Mouse (Mus musculus) myocyte (in vitro differentiated cells): Measurements from ENCODE around the gene Crcp. TPM values are rescaled to one million over a fixed set of nuclear protein-coding genes. Genes with fewer than 3 reads are reported as not detected.
"Not testable (repeated sequence)": the region's sequence is repeated elsewhere in the genome, so short reads cannot be mapped to it uniquely, and the experiment has no call there.

Experiments used
- H3K27me3 ChIP-seq: one replicate; pipeline ENCODE4 v1.6.1; 2011; ENCODE audit not compliant: control insufficient read depth, insufficient read depth, insufficient read length
- H3K36me3 ChIP-seq: one replicate; pipeline ENCODE4 v1.6.1; 2011; ENCODE audit not compliant: control insufficient read depth, insufficient read depth
- H3K4me2 ChIP-seq: one replicate; pipeline ENCODE4 v1.6.1; 2011; ENCODE audit warnings: low read depth, control low read depth
- H3K4me3 ChIP-seq: one replicate; pipeline ENCODE4 v1.5.1; 2011; ENCODE audit warnings: mild to moderate bottlenecking, control low read depth, moderate library complexity
- H3K79me2 ChIP-seq: one replicate; pipeline ENCODE4 v1.6.1; 2011; ENCODE audit not compliant: control insufficient read depth, insufficient read depth
- H3ac ChIP-seq: one replicate; pipeline ENCODE4 v1.6.1; 2011; ENCODE audit not compliant: control insufficient read depth, insufficient read length
- CEBPB ChIP-seq: IDR thresholded peaks from 2 replicates; pipeline ENCODE4 v1.6.1; 2011; ENCODE audit warnings: mild to moderate bottlenecking, moderate library complexity; ENCODE audit not compliant: poor library complexity, insufficient read depth, severe bottlenecking
- E2F4 ChIP-seq: IDR thresholded peaks from one replicate; pipeline ENCODE4 v1.6.1; 2011; ENCODE audit warnings: mild to moderate bottlenecking, control low read depth, moderate library complexity; ENCODE audit not compliant: insufficient read depth
- MAX ChIP-seq: IDR thresholded peaks from one replicate; pipeline ENCODE4 v1.6.1; 2011; ENCODE audit warnings: low read depth, mild to moderate bottlenecking, control low read depth
- MYOD1 ChIP-seq, 3 experiments: IDR thresholded peaks; one replicate each; pipeline ENCODE4 v1.6.1; 2011; ENCODE audit warnings: control low read depth in 2 of 3, low read depth in 2 of 3, mild to moderate bottlenecking in 2 of 3, moderate library complexity in 1 of 3; ENCODE audit not compliant: insufficient read length in 2 of 3, control insufficient read depth in 1 of 3
- MYOG ChIP-seq, 3 experiments: IDR thresholded peaks; one replicate each; pipeline ENCODE4 v1.6.1; 2011; ENCODE audit warnings: control low read depth in 2 of 3, low read depth in 2 of 3, mild to moderate bottlenecking in 2 of 3; ENCODE audit not compliant: insufficient read length in 2 of 3, control insufficient read depth in 1 of 3, insufficient read depth in 1 of 3
- POLR2A ChIP-seq: IDR thresholded peaks from one replicate; pipeline ENCODE4 v1.6.1; 2011; ENCODE audit warnings: low read depth, mild to moderate bottlenecking, control low read depth, moderate library complexity; ENCODE audit not compliant: insufficient read length
- POLR2AphosphoS2 ChIP-seq: IDR thresholded peaks from one replicate; pipeline ENCODE4 v1.6.1; 2011; ENCODE audit warnings: low read depth, control low read depth; ENCODE audit not compliant: insufficient read length
- REST ChIP-seq: IDR thresholded peaks from one replicate; pipeline ENCODE4 v1.6.1; 2011; ENCODE audit warnings: mild to moderate bottlenecking, control low read depth, moderate library complexity; ENCODE audit not compliant: insufficient read depth, insufficient read length
- SRF ChIP-seq: IDR thresholded peaks from one replicate; pipeline ENCODE4 v1.6.1; 2011; ENCODE audit warnings: low read depth; ENCODE audit not compliant: control insufficient read depth, insufficient read length
- TCF12 ChIP-seq: IDR thresholded peaks from one replicate; pipeline ENCODE4 v1.6.1; 2011; ENCODE audit warnings: mild to moderate bottlenecking, control low read depth; ENCODE audit not compliant: poor library complexity, insufficient read depth, severe bottlenecking
- TCF3 ChIP-seq: IDR thresholded peaks from one replicate; pipeline ENCODE4 v1.6.1; 2011; ENCODE audit warnings: low read depth, control low read depth; ENCODE audit not compliant: insufficient read length
- USF1 ChIP-seq: IDR thresholded peaks from one replicate; pipeline ENCODE4 v1.6.1; 2011; ENCODE audit warnings: low read depth, mild to moderate bottlenecking, control low read depth, moderate library complexity
- polyA plus RNA-seq: library from polyadenylated mRNA; unstranded; fragments of >200 nt; fragmentation: generic; extraction: Trizol; gene quantifications from one replicate; pipeline ENCODE4 v1.2.1, GENCODE M21; 2012; ENCODE audit warnings: missing spikeins

Crcp gene
- polyA plus RNA-seq, 1 experiment = 30.8 TPM

DNA sequence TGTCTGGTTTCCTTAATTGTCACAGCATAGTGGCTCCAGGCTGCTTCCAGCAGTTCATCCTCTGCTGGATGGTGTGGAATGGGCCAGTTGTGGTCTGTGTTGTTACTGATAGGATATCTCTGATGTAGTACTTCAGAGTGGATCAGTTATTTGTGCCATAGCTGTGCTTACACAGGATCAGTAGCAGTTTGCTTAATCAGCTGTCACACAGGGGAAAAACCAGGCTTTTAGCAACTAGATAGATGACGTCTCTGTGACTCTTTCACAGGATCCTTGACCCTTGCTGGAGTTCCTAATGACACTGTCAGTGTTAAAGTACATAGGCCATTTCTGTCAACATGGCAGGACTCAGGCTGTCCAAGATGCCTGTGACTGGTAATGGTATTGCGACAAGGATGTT, 4.8 kb downstream of the Crcp start:
- Histone ChIP-seq H3K4me3 (no peak overlapping the region), H3K4me2 (no peak overlapping the region), H3K27me3 (no peaks in the 10 kb centered on the region), H3ac (no peak overlapping the region), H3K79me2 (peaks cover 28% of the 10 kb centered on the region), H3K36me3 (peaks cover 6% of the 10 kb centered on the region)
- TF ChIP-seq MAX = no peak
- no peak for TF ChIP-seq TCF3
- no peak for TF ChIP-seq POLR2AphosphoS2
- TF ChIP-seq MYOG (IDR thresholded peaks at IDR 0.05; ENCODE audit: control insufficient read depth in 1 of 3, insufficient read depth in 1 of 3, insufficient read length in 2 of 3, low read depth in 2 of 3) = no peak
- no peak for TF ChIP-seq CEBPB
- TF ChIP-seq MYOD1 (IDR thresholded peaks at IDR 0.05; ENCODE audit: control insufficient read depth in 1 of 3, insufficient read length in 2 of 3, low read depth in 2 of 3) = no peak
- no peak for TF ChIP-seq TCF12
- TF ChIP-seq USF1 = no peak

DNA sequence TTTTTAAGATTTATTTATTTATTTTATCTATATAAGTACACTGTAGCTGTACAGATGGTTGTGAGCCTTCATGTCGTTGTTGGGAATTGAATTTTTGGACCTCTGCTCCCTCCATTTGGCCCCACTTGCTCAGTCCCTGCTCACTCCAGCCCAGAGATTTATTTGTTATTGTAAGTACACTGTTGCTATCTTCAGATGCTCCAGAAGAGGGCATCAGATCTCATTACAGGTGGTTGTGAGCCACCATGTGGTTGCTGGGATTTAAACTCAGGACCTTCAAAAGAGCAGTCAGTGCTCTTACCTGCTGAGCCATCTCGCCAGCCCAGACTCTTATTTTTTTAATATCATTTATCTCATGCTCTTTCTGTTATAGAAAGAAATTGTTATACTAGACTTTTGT, 7.2 kb downstream of the Crcp start:
- H3K36me3 ChIP-seq = peaks cover 15% of the 10 kb centered on the region
- not testable (repeated sequence) for H3K27me3 ChIP-seq, H3K4me3 ChIP-seq, H3ac ChIP-seq, H3K79me2 ChIP-seq, H3K4me2 ChIP-seq

DNA sequence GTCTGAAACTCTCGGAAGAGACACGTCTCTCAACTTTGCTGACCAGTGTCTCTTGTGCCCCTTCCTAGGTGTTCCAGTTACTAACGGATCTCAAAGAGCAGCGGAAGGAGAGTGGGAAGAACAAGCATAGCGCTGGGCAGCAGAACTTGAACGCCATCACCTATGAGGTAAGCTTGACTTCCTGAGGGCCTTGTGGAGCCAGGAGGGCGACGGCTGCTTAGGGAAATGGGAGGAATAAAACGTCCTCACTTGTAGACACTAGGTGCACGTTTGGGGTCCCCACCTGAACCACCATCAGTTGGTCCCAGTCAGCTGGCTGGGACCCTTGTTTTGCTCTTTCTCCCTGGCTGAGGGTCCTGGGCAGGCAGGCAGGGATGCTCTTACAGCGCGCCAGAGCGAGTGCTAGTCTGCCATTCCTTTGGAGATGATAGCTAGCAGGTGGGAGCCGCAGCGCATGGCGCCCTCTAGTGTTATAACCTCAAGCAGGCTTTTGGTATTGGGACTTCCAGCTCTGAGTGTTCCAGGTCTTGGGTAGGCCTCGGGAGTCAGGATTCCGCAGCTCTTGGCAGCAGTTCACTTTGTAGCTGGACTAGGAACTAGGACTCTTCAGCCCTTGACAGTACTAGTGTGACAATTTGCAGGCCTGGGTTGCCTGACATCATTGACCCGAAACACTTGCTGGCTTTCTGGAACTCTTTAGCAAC, 8.8 kb downstream of the Crcp start:
- Histone ChIP-seq H3K4me3 (no peak overlapping the region), H3K27me3 (no peaks in the 10 kb centered on the region), H3ac (no peak overlapping the region), H3K4me2 (no peak overlapping the region), H3K79me2 (peaks cover 7% of the 10 kb centered on the region), H3K36me3 (peaks cover 27% of the 10 kb centered on the region)
- TF ChIP-seq REST (no peak), MYOD1 (IDR thresholded peaks at IDR 0.05; ENCODE audit: control insufficient read depth in 1 of 3, insufficient read length in 2 of 3, low read depth in 2 of 3) (peak in 2 of 3 experiments; percentile 35 to 57)

DNA sequence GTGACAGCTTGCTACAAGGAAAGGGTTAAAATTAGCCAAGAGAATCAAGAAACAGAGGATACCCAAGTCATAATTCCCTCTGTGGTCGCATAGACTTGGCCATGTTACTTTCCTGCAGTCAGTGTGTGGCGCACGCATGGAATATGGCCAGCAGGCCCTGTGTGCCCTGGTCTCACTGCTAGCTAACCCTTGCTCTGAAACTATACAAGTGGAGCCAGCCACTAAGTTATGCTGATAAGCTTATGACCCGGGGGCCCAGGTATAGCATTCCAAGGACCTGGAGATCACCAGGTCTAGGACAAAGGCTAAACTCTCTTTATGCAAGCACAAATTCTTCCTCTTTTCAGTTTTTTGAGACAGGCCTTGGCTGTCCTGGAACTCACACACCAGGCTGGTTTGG, 11.7 kb downstream of the Crcp start:
- Histone ChIP-seq H3K36me3 (peaks cover 27% of the 10 kb centered on the region), H3K4me2 (no peak overlapping the region), H3ac (no peak overlapping the region), H3K27me3 (no peaks in the 10 kb centered on the region), H3K4me3 (no peak overlapping the region), H3K79me2 (no peaks in the 10 kb centered on the region)
- TF ChIP-seq MAX (no peak), POLR2AphosphoS2 (no peak), E2F4 (no peak), TCF3 (no peak), TCF12 (no peak), REST (no peak), POLR2A (no peak)

DNA sequence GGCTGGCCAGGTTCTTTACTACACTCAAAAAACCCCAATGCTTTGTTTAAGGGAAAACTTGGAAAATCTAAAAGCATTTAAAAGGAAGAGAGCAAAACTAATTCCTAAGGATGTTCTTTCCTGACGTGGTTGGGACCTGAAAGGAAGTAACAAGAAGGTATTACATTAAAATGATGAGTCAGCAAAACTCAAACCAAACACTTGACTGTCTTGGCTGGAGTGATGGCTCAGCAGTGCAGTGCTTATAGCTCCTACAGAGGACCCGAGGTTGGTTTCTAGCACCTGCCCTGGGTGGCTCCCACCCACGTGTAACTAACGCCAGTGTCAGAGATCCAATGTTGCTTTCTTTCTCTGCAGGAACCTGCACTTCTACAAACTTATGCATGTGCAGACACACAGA, 12.2 kb downstream of the Crcp start:
- Histone ChIP-seq H3K27me3 (no peaks in the 10 kb centered on the region), H3K36me3 (peaks cover 27% of the 10 kb centered on the region)

DNA sequence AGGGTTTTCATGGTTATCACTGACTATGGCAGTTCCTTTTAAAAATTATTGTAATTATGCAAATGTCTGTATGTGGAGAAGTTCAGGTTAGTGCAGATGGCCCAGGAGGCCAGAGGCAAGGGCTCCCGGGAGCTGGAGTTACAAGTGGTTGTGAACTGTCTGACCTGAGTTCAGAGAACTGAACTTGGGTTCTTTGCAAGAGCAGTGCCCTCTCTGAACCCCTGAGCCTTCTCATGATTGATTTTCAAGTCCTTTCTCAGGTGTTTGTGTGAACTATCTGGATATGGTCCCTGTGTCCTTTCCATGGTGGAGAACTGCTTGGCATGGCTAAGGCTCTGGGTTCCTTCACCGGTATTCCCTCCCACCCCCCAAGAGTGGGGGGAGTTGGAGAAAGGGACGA, 14.7 kb downstream of the Crcp start:
- no peak overlapping the region for H3K4me3 ChIP-seq
- H3K36me3 ChIP-seq = peaks cover 40% of the 10 kb centered on the region
- no peak for TF ChIP-seq MAX
- TF ChIP-seq TCF3 = no peak
- TF ChIP-seq MYOD1 (IDR thresholded peaks at IDR 0.05; ENCODE audit: control insufficient read depth in 1 of 3, insufficient read length in 2 of 3, low read depth in 2 of 3) = no peak
- no peak for TF ChIP-seq MYOG (IDR thresholded peaks at IDR 0.05; ENCODE audit: control insufficient read depth in 1 of 3, insufficient read depth in 1 of 3, insufficient read length in 2 of 3, low read depth in 2 of 3)
- no peak for TF ChIP-seq E2F4
- no peak for TF ChIP-seq SRF
- no peak for TF ChIP-seq POLR2AphosphoS2
- TF ChIP-seq TCF12 = no peak
- TF ChIP-seq CEBPB = no peak
- TF ChIP-seq USF1 = no peak
- H3K79me2 ChIP-seq = no peaks in the 10 kb centered on the region
- no peak overlapping the region for H3K4me2 ChIP-seq
- no peak overlapping the region for H3ac ChIP-seq
- H3K27me3 ChIP-seq = no peaks in the 10 kb centered on the region

More for the DNA sequence above, 12.2 kb downstream of the Crcp start:
- no peak for TF ChIP-seq TCF3
- TF ChIP-seq MAX = no peak
- no peak for TF ChIP-seq USF1
- no peak for TF ChIP-seq MYOD1 (IDR thresholded peaks at IDR 0.05; ENCODE audit: control insufficient read depth in 1 of 3, insufficient read length in 2 of 3, low read depth in 2 of 3)
- no peak for TF ChIP-seq CEBPB
- TF ChIP-seq REST = no peak
- TF ChIP-seq TCF12 = no peak
- no peak for TF ChIP-seq E2F4
- TF ChIP-seq MYOG (IDR thresholded peaks at IDR 0.05; ENCODE audit: control insufficient read depth in 1 of 3, insufficient read depth in 1 of 3, insufficient read length in 2 of 3, low read depth in 2 of 3) = no peak
- TF ChIP-seq POLR2A = no peak
- no peak for TF ChIP-seq SRF
- TF ChIP-seq POLR2AphosphoS2 = no peak
- Histone ChIP-seq H3K4me2 (no peak overlapping the region), H3ac (no peak overlapping the region), H3K79me2 (no peaks in the 10 kb centered on the region), H3K4me3 (no peak overlapping the region)
